Mouse (Mus musculus): ENCODE results near the gene Trmt44. TPM values are rescaled to one million over a fixed set of nuclear protein-coding genes. Genes with fewer than 3 reads are reported as not detected.

Gene Trmt44
- 8.7 and 9.0 TPM in 2 replicates for polyA plus RNA-seq (2012; rRNA removed)

GRCm38 (mm10) chr5:35574653-35575599 lies at the start of gene Trmt44:
TSS of gene Trmt44 (minus strand) at chr5:35575070.

GRCm38 (mm10) chr5:35582445-35583220 lies 7.8 kb upstream of the Trmt44 start, which contains the start of gene Acox3:
TSS of gene Acox3 (plus strand) at chr5:35583040.

GRCm38 (mm10) chr5:35525469-35526123 lies 49.3 kb downstream of the Trmt44 start, which contains the start of gene Cpz:
TSS of gene Cpz (minus strand) at chr5:35525698.

Other genes with a start within 250 kb of the Trmt44 start
- not detected in 2 replicates for gene Hmx1, start 186.0 kb downstream of the Trmt44 start, polyA plus RNA-seq (2012; rRNA removed)
- gene Cpz, start 49.4 kb downstream of the Trmt44 start, polyA plus RNA-seq (2012; rRNA removed): 68.2 and 91.3 TPM in 2 replicates
- 33.5 and 37.9 TPM in 2 replicates for gene Acox3, start 8.0 kb upstream of the Trmt44 start, polyA plus RNA-seq (2012; rRNA removed)
- gene Htra3, start 104.7 kb upstream of the Trmt44 start, polyA plus RNA-seq (2012; rRNA removed): 317 and 457 TPM in 2 replicates
- 18.8 and 19.4 TPM in 2 replicates for gene Sh3tc1, start 164.9 kb upstream of the Trmt44 start, polyA plus RNA-seq (2012; rRNA removed)
- 11.2 and 13.6 TPM in 2 replicates for gene Ablim2, start 182.8 kb upstream of the Trmt44 start, polyA plus RNA-seq (2012; rRNA removed)